Mouse (Mus musculus): ENCODE results near the gene Llcfc1.

Gene Llcfc1

DNA sequence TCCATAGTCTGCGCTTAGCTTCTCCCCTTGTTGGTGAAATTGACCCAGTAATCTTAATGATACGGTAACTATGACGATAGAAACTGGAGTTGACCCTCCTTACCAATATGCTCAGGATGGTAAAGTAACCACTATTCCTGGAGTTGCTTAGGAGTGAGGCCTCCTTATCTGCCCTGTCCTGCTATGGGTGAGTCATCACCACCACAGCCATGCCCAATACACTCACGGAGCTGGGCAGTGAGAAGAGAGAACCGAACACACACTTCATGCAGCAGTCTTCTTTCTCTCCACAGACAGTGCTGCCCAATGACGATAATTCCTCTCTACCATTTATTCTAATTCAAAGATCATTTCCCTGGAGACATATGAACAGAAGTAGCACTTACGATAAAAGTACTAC lies 22.0 kb downstream of the Llcfc1 start:
- no peak for DNase-seq

DNA sequence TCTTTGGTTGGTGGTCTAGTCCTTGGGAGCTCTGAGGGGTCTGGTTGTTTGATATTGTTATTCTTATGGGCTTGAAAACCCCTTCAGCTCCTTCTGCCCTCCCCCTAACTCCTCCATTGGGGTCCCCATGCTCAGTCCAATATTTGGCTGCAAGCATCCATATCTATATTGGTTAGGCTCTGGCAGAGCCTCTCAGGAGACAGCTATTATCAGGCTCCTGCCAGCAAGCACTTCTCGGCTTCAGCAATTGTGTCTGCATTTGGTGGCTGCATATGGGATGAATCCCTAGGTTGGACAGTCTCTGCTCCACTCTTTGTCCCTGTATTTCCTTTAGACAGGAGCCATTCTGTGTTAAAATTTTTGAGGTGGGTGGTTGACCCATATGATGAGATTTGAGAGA lies 26.1 kb downstream of the Llcfc1 start:
- DNase-seq = no peak

DNA sequence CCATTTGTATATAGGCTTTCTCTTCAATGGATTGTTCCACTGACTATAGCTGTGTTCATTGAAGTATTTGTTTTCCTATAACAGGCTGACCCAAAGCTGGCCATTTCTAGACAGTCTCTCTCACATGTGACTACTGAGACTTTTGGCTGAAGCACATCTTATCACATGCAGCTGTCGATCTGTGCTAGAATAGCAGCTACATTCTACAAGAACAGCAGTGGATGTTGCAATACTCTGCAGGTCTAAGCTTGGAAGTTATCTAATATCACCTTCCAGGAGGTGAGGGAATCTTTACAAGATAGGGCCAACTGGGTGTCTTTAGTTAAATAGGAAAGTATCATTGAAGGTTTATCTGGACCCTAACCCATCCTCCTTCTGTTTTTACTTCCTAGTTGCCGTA lies 37.2 kb downstream of the Llcfc1 start:
- no peak for DNase-seq

DNA sequence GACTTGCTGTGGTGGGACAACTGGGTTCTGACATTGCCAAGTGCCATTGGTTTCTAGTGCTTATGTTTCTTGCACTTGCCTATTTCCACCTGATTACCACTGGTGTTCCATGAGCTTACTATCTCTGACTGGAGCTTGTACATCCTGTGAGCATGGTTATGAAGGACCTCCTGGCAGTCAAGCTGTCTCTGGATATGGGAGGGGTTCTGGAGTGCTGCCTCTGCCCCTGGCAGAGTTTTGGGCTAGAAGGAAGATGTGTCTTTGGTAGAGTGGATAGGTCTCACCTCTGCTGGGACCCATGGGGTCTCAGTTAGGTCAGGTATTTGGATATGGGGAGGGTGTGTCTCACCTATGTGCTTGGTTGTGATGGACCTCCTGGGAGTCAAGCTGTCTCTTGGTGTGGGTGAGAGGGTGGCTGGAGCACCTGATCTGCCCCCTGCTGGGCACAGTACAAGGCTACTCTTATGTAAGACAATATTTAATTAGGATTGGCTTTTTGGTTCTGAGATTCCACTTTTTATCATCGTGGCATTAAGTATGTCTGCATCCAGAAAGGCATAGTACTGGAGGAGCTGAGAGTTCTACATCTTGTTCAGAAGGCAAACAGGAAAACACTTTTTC lies 43.9 kb downstream of the Llcfc1 start:
- DNase-seq = no peak

DNA sequence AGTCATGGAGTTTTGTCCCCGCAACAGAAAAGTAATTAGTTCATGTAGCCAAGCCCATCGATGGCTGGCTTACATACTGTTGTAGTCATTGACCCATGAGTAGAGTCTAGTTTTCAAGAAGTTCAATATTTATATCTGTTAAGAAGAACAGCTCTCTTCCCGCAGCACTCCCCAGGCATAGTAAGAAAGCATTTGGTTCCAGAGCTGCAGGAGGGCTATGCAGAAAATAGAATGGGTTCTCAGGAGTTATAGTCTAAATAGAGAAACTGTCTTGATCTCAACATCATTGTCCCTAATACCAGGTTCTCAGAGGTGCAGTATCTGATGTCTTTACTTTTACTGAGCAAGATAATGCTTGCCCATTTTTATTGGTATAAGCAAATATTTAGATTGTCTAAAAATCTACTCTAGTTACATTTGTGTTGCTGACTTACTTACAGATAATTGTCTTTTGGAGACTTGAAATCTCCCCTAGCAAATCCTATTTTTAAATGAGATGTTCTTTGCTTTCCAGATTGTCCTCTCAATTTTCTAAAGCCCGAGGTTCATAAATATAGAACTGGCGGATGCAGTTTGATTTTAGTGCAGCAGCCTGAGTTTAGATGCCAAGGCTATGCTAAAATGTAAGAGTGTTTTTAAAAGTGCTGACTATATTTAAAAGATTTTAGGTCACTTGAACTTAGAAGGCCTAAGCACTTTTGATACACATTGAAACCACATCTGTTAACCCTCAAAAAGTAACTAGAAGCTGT lies 50.7 kb downstream of the Llcfc1 start:
- DNase-seq = no peak

Measured in cerebellum, adult 18-20 months (tissue).